Mouse (Mus musculus): ENCODE data around the gene Chrm3. TPM values are rescaled to one million over a fixed set of nuclear protein-coding genes. Genes with fewer than 3 reads are reported as not detected.

The Chrm3 gene
- polyA plus RNA-seq, 1 experiment from 2014 or later: 0.93 TPM

DNA sequence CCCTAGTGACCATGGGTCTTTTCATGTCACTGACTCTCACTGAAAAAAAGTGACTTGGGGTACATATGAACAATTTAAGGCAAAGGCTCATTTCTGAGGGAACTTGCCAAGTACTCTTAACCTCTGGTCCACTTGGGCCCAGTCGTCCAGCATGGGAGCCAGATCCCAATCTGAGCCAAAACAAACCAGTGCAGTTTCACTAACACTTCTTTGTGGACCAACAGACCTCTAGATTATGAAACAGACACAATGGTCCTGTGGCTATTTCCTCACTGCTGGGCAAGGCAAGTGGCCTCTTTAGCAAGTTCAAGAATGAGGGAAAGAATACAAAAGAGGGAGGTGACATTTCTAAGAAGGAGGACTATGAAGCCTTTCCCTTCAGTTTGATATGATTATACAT, 420.5 kb downstream of the Chrm3 start:
- 76% methylated on average over 1 of the region's 1 CpGs for WGBS

DNA sequence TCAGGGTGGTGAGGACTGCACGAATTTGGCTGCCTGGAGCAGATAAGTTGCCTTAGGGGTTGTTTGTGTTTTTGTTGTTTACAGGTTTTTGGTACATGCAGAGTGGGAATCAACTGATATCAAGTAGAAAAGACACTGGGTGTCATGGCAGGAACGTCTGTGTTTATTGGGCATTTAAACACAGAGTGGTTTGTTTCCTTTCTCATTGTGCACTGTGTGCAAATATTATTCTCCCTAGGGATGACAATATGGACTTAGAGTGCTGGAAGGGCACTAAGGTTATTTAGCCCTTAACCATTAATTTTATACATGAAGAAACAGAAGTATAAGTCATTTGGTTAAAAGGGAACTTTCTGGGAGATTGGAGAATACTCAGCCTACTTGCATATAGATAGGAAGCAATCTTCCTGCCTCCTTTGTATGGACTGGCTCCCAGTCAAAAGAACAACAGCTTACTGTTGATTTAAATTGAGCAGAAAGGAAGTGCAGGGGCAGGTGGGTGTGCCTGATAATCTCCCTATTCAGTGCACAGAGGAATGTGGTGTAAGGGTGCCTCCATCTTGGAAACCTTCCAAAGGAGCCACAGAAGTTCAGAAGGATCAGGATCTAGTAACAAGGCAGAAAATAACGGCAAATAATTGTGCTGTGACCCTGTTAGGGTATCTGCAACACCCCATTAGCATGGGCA, 421.7 kb downstream of the Chrm3 start:
- Histone ChIP-seq H3K27me3 (replicated peaks; ENCODE audit: control insufficient read depth, insufficient read depth, low read length) (no peaks in the 10 kb centered on the region), H3K36me3 (ENCODE audit: control insufficient read depth, insufficient read depth, low read length) (no peaks in the 10 kb centered on the region), H3K27ac (ENCODE audit: low read length) (no peak overlapping the region), H3K4me1 (ENCODE audit: control insufficient read depth, insufficient read depth, low read length) (no peaks in the 10 kb centered on the region), H3K9me3 (ENCODE audit: control insufficient read depth, low read length) (no peaks in the 10 kb centered on the region), H3K4me2 (ENCODE audit: low read depth, low read length) (no peak overlapping the region), H3K9ac (ENCODE audit: low read depth, low read length) (no peak overlapping the region), H3K4me3 (ENCODE audit: low read length) (no peak overlapping the region)
- no peak for ATAC-seq
- 62% methylated on average over 3 of the region's 3 CpGs for WGBS

More for the DNA sequence above, 420.5 kb downstream of the Chrm3 start:
- Histone ChIP-seq H3K36me3 (ENCODE audit: control insufficient read depth, insufficient read depth, low read length) (no peaks in the 10 kb centered on the region), H3K4me3 (ENCODE audit: low read length) (no peak overlapping the region), H3K27ac (ENCODE audit: low read length) (no peak overlapping the region), H3K9me3 (ENCODE audit: control insufficient read depth, low read length) (no peaks in the 10 kb centered on the region), H3K4me1 (ENCODE audit: control insufficient read depth, insufficient read depth, low read length) (no peaks in the 10 kb centered on the region), H3K27me3 (replicated peaks; ENCODE audit: control insufficient read depth, insufficient read depth, low read length) (no peaks in the 10 kb centered on the region), H3K9ac (ENCODE audit: low read depth, low read length) (no peak overlapping the region), H3K4me2 (ENCODE audit: low read depth, low read length) (no peak overlapping the region)
- no peak for ATAC-seq

DNA sequence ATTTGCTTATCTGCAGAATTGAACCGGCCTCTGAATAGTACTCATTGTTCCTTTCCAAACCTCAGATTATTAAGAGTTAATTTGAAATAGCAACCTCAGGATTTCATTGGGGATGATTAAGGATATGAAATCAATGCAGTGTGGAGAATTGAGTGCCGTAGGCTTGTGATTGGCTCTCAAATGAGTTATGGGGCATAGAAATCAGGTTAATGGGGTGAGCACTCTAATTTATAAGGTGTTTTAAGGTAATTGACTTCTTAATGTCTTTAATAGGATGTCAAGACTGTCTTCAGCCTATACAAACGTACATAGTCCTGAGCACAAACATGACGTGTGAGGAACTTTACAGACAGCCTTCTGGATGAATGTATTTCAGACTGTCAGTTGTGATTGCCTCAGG, 427.9 kb downstream of the Chrm3 start:
- no peaks in the 10 kb centered on the region for H3K9me3 ChIP-seq (ENCODE audit: control insufficient read depth, low read length)
- H3K36me3 ChIP-seq (ENCODE audit: control insufficient read depth, insufficient read depth, low read length): no peaks in the 10 kb centered on the region
- no peak overlapping the region for H3K9ac ChIP-seq (ENCODE audit: low read depth, low read length)
- no peaks in the 10 kb centered on the region for H3K4me1 ChIP-seq (ENCODE audit: control insufficient read depth, insufficient read depth, low read length)
- no peak overlapping the region for H3K4me2 ChIP-seq (ENCODE audit: low read depth, low read length)
- no peak for ATAC-seq
- no peaks in the 10 kb centered on the region for H3K27me3 ChIP-seq (replicated peaks; ENCODE audit: control insufficient read depth, insufficient read depth, low read length)
- WGBS: 59% methylated on average over 4 of the region's 4 CpGs
- no peak overlapping the region for H3K4me3 ChIP-seq (ENCODE audit: low read length)
- no peak overlapping the region for H3K27ac ChIP-seq (ENCODE audit: low read length)

DNA sequence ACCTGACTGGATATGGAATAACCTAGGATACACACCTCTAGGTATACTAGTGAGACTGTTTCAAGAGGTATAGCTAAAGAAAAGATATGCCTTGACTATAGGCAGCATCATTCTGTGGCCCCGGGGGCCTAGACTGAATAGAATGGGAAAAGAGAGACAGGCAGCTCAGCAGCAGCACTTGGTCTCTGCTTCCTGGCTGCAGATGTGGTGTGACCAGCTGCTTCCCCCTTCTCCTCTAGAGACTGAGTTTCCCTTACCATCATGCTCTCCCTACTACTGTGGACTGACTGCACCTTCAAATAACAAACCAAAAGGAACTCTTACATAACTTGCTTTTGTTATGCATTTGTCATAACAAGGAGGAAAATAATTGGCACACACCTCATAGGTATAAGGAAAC, 430.0 kb downstream of the Chrm3 start:
- Histone ChIP-seq H3K9me3 (ENCODE audit: control insufficient read depth, low read length) (no peaks in the 10 kb centered on the region), H3K4me2 (ENCODE audit: low read depth, low read length) (no peak overlapping the region), H3K27ac (ENCODE audit: low read length) (no peak overlapping the region), H3K36me3 (ENCODE audit: control insufficient read depth, insufficient read depth, low read length) (no peaks in the 10 kb centered on the region), H3K27me3 (replicated peaks; ENCODE audit: control insufficient read depth, insufficient read depth, low read length) (no peaks in the 10 kb centered on the region), H3K4me3 (ENCODE audit: low read length) (no peak overlapping the region), H3K4me1 (ENCODE audit: control insufficient read depth, insufficient read depth, low read length) (no peaks in the 10 kb centered on the region), H3K9ac (ENCODE audit: low read depth, low read length) (no peak overlapping the region)
- no peak for ATAC-seq
- WGBS: 82% methylated on average over 1 of the region's 1 CpGs

DNA sequence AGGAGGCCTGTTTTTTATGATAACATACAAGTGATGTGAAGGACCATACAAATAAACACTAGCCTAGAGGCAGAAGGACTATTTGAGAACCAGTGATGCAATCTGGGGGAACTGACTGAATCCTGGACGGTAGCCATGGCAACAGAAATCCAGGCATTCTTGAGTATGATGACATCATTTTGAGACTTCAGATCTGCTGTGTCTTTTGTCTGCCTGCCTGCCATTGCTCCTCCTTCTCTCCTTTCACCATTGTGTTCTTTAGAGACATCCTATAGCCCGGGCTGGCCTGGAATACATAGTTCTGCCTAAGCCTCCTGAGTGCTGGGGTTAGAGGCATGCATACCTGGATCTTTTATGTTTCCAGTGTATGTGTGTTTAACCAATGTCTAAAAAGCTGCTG, 430.7 kb downstream of the Chrm3 start:
- Histone ChIP-seq H3K4me2 (ENCODE audit: low read depth, low read length) (no peak overlapping the region), H3K36me3 (ENCODE audit: control insufficient read depth, insufficient read depth, low read length) (no peaks in the 10 kb centered on the region), H3K27ac (ENCODE audit: low read length) (no peak overlapping the region), H3K9ac (ENCODE audit: low read depth, low read length) (no peak overlapping the region), H3K9me3 (ENCODE audit: control insufficient read depth, low read length) (no peaks in the 10 kb centered on the region), H3K4me1 (ENCODE audit: control insufficient read depth, insufficient read depth, low read length) (no peaks in the 10 kb centered on the region), H3K4me3 (ENCODE audit: low read length) (no peak overlapping the region), H3K27me3 (replicated peaks; ENCODE audit: control insufficient read depth, insufficient read depth, low read length) (no peaks in the 10 kb centered on the region)
- 57% methylated on average over 2 of the region's 2 CpGs for WGBS
- ATAC-seq: no peak

DNA sequence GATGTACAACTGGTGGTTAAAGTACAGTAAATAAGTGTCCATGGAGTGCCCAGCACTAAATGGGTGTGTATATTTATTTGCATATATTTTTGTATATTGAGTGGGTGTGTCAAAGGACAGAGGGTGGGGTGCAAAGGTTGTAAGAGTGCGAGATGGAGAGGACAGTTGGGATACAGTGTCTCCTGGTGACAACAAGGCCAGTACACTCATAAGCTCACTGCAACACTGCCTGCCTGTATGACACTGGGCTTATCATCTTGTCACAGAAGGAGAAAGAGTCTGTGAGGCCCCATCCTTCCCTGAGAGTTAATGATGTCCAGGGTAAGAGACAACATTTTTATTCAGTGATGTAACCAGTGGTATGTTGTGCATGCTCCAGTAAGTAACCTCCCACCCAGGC, 439.5 kb downstream of the Chrm3 start:
- ATAC-seq: no peak
- 76% methylated on average over 1 of the region's 1 CpGs for WGBS
- Histone ChIP-seq H3K9me3 (ENCODE audit: control insufficient read depth, low read length) (no peaks in the 10 kb centered on the region), H3K36me3 (ENCODE audit: control insufficient read depth, insufficient read depth, low read length) (no peaks in the 10 kb centered on the region), H3K4me2 (ENCODE audit: low read depth, low read length) (no peak overlapping the region), H3K4me1 (ENCODE audit: control insufficient read depth, insufficient read depth, low read length) (no peaks in the 10 kb centered on the region), H3K27me3 (replicated peaks; ENCODE audit: control insufficient read depth, insufficient read depth, low read length) (no peaks in the 10 kb centered on the region), H3K4me3 (ENCODE audit: low read length) (no peak overlapping the region), H3K9ac (ENCODE audit: low read depth, low read length) (no peak overlapping the region), H3K27ac (ENCODE audit: low read length) (no peak overlapping the region)

DNA sequence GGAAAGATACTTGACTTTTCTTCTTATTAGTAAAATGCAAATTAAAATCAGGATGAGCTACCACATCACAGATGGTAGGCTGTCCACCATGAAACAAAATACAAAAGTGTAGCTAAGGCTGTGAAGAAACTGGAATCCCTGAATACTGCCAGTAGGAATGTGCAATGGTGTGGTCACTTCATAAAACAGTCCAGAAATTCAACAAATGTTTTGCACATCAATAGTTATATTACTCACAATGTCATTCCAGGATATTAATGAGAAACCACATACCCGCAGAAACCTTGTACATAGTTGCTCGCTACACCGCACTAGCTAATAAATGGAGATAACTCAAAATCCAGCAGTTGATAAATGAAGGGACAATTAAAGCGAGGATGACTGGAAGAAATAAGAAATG, 447.9 kb downstream of the Chrm3 start:
- no peaks in the 10 kb centered on the region for H3K9me3 ChIP-seq (ENCODE audit: control insufficient read depth, low read length)

DNA sequence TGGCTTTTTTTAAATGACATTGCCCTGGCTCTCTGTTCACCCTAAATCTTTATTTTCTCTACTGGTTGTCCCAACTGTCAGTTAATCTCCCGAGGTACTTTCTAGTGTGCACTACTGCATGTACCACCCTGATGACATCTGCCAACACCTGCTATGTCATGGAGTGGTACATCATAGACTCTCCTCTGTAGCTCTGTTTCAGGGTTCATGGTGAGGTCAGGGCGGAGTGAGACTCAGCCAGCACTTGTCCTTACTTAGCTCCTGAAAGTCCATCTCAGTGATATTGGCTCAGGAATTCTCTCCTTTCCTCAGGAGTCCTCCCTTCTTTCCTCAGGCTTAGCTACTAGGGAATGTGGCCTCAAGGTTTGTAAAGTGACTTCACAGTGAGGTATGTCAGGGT, 451.9 kb downstream of the Chrm3 start:
- Histone ChIP-seq H3K4me3 (ENCODE audit: low read length) (no peak overlapping the region), H3K4me2 (ENCODE audit: low read depth, low read length) (no peak overlapping the region), H3K9ac (ENCODE audit: low read depth, low read length) (no peak overlapping the region), H3K9me3 (ENCODE audit: control insufficient read depth, low read length) (no peaks in the 10 kb centered on the region; the same call in 1 of the 2 replicates), H3K36me3 (ENCODE audit: control insufficient read depth, insufficient read depth, low read length) (no peaks in the 10 kb centered on the region), H3K27me3 (replicated peaks; ENCODE audit: control insufficient read depth, insufficient read depth, low read length) (no peaks in the 10 kb centered on the region), H3K27ac (ENCODE audit: low read length) (no peak overlapping the region), H3K4me1 (ENCODE audit: control insufficient read depth, insufficient read depth, low read length) (no peaks in the 10 kb centered on the region)
- ATAC-seq: no peak
- WGBS: 85% methylated on average over 2 of the region's 2 CpGs

More for the DNA sequence above, 447.9 kb downstream of the Chrm3 start:
- no peak overlapping the region for H3K9ac ChIP-seq (ENCODE audit: low read depth, low read length)
- H3K4me2 ChIP-seq (ENCODE audit: low read depth, low read length): no peak overlapping the region
- no peak overlapping the region for H3K27ac ChIP-seq (ENCODE audit: low read length)
- H3K4me3 ChIP-seq (ENCODE audit: low read length): no peak overlapping the region
- 90% methylated on average over 4 of the region's 4 CpGs for WGBS
- ATAC-seq: no peak
- no peaks in the 10 kb centered on the region for H3K36me3 ChIP-seq (ENCODE audit: control insufficient read depth, insufficient read depth, low read length)
- H3K4me1 ChIP-seq (ENCODE audit: control insufficient read depth, insufficient read depth, low read length): no peaks in the 10 kb centered on the region
- H3K27me3 ChIP-seq (replicated peaks; ENCODE audit: control insufficient read depth, insufficient read depth, low read length): no peaks in the 10 kb centered on the region

DNA sequence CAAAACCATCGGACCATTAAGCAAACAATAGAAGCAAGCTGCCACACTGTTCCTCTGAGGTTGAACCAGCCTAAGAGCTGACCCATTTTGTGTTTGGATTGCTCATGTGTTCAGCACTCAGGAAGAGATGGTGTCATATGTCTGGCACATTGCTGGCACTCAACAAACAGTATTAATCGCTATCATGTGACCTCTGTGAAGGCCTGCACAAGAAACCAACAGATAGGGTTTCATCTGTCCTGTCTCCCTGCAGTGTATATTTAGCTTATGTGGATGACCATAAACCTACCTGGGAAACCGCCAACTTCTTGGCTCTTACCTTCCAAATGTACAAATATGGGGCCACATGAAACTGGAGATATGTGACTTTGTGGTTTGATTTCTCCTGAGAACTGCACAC, 453.4 kb downstream of the Chrm3 start:
- no peaks in the 10 kb centered on the region for H3K36me3 ChIP-seq (ENCODE audit: control insufficient read depth, insufficient read depth, low read length)
- no peak overlapping the region for H3K4me2 ChIP-seq (ENCODE audit: low read depth, low read length)
- H3K9me3 ChIP-seq (ENCODE audit: control insufficient read depth, low read length): no peaks in the 10 kb centered on the region; the same call in 1 of the 2 replicates
- no peak overlapping the region for H3K27ac ChIP-seq (ENCODE audit: low read length)
- H3K4me3 ChIP-seq (ENCODE audit: low read length): no peak overlapping the region
- no peak overlapping the region for H3K9ac ChIP-seq (ENCODE audit: low read depth, low read length)
- no peaks in the 10 kb centered on the region for H3K27me3 ChIP-seq (replicated peaks; ENCODE audit: control insufficient read depth, insufficient read depth, low read length)
- 77% methylated on average over 3 of the region's 3 CpGs for WGBS
- ATAC-seq: no peak
- no peaks in the 10 kb centered on the region for H3K4me1 ChIP-seq (ENCODE audit: control insufficient read depth, insufficient read depth, low read length)

DNA sequence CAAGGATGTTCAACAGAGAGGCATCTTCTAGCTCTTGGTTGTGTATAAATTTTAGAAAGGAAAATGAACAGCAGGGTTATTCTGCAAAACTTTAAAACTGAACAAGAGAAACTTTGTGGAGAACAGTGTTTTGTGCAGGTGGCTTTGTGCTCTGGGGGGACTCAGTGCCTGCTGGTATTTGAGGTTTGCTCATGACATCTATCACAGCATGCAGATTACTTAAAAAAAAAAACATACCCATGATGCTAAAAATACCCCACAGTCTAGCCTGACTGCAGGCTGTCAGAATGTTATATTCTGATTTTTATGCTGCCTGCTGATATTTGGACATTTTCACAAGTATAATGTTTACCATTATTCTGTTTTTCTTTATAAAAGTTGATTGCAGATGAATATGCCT, 456.2 kb downstream of the Chrm3 start:
- Histone ChIP-seq H3K27ac (ENCODE audit: low read length) (no peak overlapping the region), H3K27me3 (replicated peaks; ENCODE audit: control insufficient read depth, insufficient read depth, low read length) (no peaks in the 10 kb centered on the region), H3K9ac (ENCODE audit: low read depth, low read length) (no peak overlapping the region), H3K4me2 (ENCODE audit: low read depth, low read length) (no peak overlapping the region), H3K4me3 (ENCODE audit: low read length) (no peak overlapping the region), H3K36me3 (ENCODE audit: control insufficient read depth, insufficient read depth, low read length) (no peaks in the 10 kb centered on the region), H3K9me3 (ENCODE audit: control insufficient read depth, low read length) (no peaks in the 10 kb centered on the region; the same call in 1 of the 2 replicates), H3K4me1 (ENCODE audit: control insufficient read depth, insufficient read depth, low read length) (no peaks in the 10 kb centered on the region)
- ATAC-seq: no peak

All from intestine, embryonic 16.5 days (tissue).